ENCODE assay signal across 10 mouse cellular contexts in the genomic region with DNA sequence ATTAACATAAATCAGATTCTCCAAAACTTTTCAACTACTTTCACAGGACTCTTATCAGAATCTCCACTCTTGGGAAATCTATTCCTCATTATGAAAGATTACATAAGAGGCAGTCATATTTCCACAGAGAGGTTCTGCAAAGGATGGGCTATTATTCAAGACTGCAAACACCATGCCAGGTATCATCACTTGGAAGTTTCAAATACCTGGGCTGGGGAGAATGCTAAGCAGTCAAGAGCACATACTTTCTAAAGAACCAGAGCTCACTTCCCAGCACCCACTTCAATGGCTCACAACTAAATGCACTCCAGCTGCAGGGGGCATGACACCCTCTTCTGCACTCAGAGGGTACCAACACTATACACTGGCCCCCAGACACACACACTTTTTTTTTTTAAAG. TPM values are rescaled to one million over a fixed set of nuclear protein-coding genes. Genes with fewer than 3 reads are reported as not detected.
DNase-seq lines count a peak whose midpoint lies in the region; ATAC-seq and TF ChIP-seq lines count a peak whose summit lies in the region.
"Had no signal": no experiment of that assay in that cellular context is flagged by ENCODE, and none has a peak within 500 bp of the region (broad histone marks: within the 10 kb centered on the region; RNA-seq: fewer than 3 reads in every experiment).

No protein-coding gene starts in this region.

- peak overlapping the region; percentile 99; the same call in 1 of the 2 replicates for H3K4me2 ChIP-seq in heart, postnatal 0 days (ENCODE audit: low read depth, low read length)
- H3K4me2 ChIP-seq in forebrain, embryonic 15.5 days (replicated peaks), result peak overlapping the region; percentile 76
- H3K4me2 ChIP-seq in midbrain, embryonic 12.5 days (replicated peaks), result peak overlapping the region; percentile 86

- TF ChIP-seq CTCF in heart, postnatal 0 days (IDR thresholded peaks at IDR 0.05; ENCODE audit: low read depth), result no peak
- TF ChIP-seq CTCF in Patski (IDR thresholded peaks at IDR 0.05), result peak; percentile 9

- H3K4me3 ChIP-seq in heart, postnatal 0 days (ENCODE audit: low read depth, low read length), result 0 out of 2 replicates have a peak overlapping the region, but pooled peaks have one; percentile 80
- H3K4me3 ChIP-seq in forebrain, embryonic 15.5 days, result peak overlapping the region; percentile 98
- no peak overlapping the region for H3K4me3 ChIP-seq in midbrain, embryonic 12.5 days

- POLR2A ChIA-PET in Patski (lab: Charles Lee), result interaction anchor here (1.4 to 1.6 kb wide), 2 partner anchors 9 to 42 kb away, joined by 4 to 6 read pairs; no protein-coding TSS in a partner anchor

- no peak overlapping the region for H3K27ac ChIP-seq in heart, postnatal 0 days (ENCODE audit: low read depth)
- no peak overlapping the region for H3K27ac ChIP-seq in forebrain, embryonic 15.5 days (replicated peaks)
- no peak overlapping the region for H3K27ac ChIP-seq in midbrain, embryonic 12.5 days (replicated peaks)

- in situ Hi-C loops in Patski (cut with MboI; ENCODE audit: low pct_unique_long_range_greater_than_20kb), result loop anchor here (5.0 kb wide), 1 partner anchor 35 kb away; no protein-coding TSS in a partner anchor

- no peaks in the 10 kb centered on the region for H3K9me3 ChIP-seq in heart, postnatal 0 days (replicated peaks; ENCODE audit: control insufficient read depth, low read length)
- H3K9me3 ChIP-seq in forebrain, embryonic 15.5 days, result no peaks in the 10 kb centered on the region
- H3K9me3 ChIP-seq in midbrain, embryonic 12.5 days, result peaks cover 6% of the 10 kb centered on the region; the same call in 1 of the 2 replicates
- H3K9me3 ChIP-seq: G1E had no signal

- no peak for TF ChIP-seq EP300 in heart, postnatal 0 days (IDR thresholded peaks at IDR 0.05; ENCODE audit: low read depth)

- intact Hi-C loops in heart, postnatal 14 days (cut with DNase I), result loop anchor here (5.0 kb wide), 1 partner anchor 45 kb away; no protein-coding TSS in a partner anchor

- DNase-seq in heart, postnatal 0 days (ENCODE audit: low spot score), result no peak
- DNase-seq in heart, postnatal 14 days, result no peak
- DNase-seq in Patski (ENCODE audit: low read depth, low spot score), result no peak
- no peak for DNase-seq in ovary, postnatal 36 days (ENCODE audit: low spot score)
- no peak for DNase-seq in retina, postnatal 1 day
- DNase-seq in yolk sac, embryonic 10.5 days (ENCODE audit: low spot score), result no peak
- DNase-seq: thymus, adult 18-20 months had no signal

- no peaks in the 10 kb centered on the region for H3K36me3 ChIP-seq in heart, postnatal 0 days (replicated peaks; ENCODE audit: control insufficient read depth, insufficient read depth, low read length)
- H3K36me3 ChIP-seq in forebrain, embryonic 15.5 days, result no peaks in the 10 kb centered on the region
- 0 out of 2 replicates have a peak, but pooled peaks cover 6% of the 10 kb centered on the region for H3K36me3 ChIP-seq in midbrain, embryonic 12.5 days
- H3K36me3 ChIP-seq: G1E had no signal

- peaks cover 13% of the 10 kb centered on the region for H3K4me1 ChIP-seq in heart, postnatal 0 days (ENCODE audit: control insufficient read depth, insufficient read depth)
- H3K4me1 ChIP-seq in forebrain, embryonic 15.5 days, result peaks cover 25% of the 10 kb centered on the region
- H3K4me1 ChIP-seq in midbrain, embryonic 12.5 days, result peaks cover 12% of the 10 kb centered on the region

- no peaks in the 10 kb centered on the region for H3K27me3 ChIP-seq in heart, postnatal 0 days (ENCODE audit: control insufficient read depth, insufficient read depth, low read length)
- no peaks in the 10 kb centered on the region for H3K27me3 ChIP-seq in Patski
- no peaks in the 10 kb centered on the region for H3K27me3 ChIP-seq in forebrain, embryonic 15.5 days
- 0 out of 2 replicates have a peak, but pooled peaks cover 5% of the 10 kb centered on the region for H3K27me3 ChIP-seq in midbrain, embryonic 12.5 days

- 0 out of 2 replicates have a peak overlapping the region, but pooled peaks have one; percentile 91 for H3K9ac ChIP-seq in heart, postnatal 0 days (replicated peaks; ENCODE audit: low read depth, low read length)
- no peak overlapping the region for H3K9ac ChIP-seq in forebrain, embryonic 15.5 days (replicated peaks)
- H3K9ac ChIP-seq in midbrain, embryonic 12.5 days (replicated peaks), result no peak overlapping the region

- CTCF ChIA-PET in Patski (lab: Charles Lee), result no interaction called here

- no peak for ATAC-seq in heart, postnatal 0 days (ENCODE audit: insufficient read depth, low read depth)
- no peak for ATAC-seq in Patski
- ATAC-seq in forebrain, embryonic 15.5 days (replicated peaks), result no peak
- ATAC-seq in midbrain, embryonic 12.5 days (ENCODE audit: low FRiP score, low read depth), result no peak

RNA-seq across cellular contexts. Expression of a gene that starts 2.1 kb away (rescaled TPM):
- 21.3 and 43.9 TPM in 2 replicates for total RNA-seq in heart, postnatal 0 days (2014; rRNA removed; ENCODE audit: low replicate concordance)
- 16.3 and 19.3 TPM in 2 replicates for polyA plus RNA-seq in heart, postnatal 0 days (2015; fragmentation: Nextera tagmentation; extraction: Ambion mirVana)
- total RNA-seq in heart, postnatal 14 days (2021), result 10 to 100 TPM; 23.4 to 29.8 TPM
- 84.4 TPM for polyA plus RNA-seq in Patski (2021)
- polyA plus RNA-seq in forebrain, embryonic 15.5 days (2015; fragmentation: Nextera tagmentation; extraction: Ambion mirVana), result 64.6 and 67.3 TPM in 2 replicates
- polyA plus RNA-seq in midbrain, embryonic 12.5 days (2016; fragmentation: Nextera tagmentation; extraction: Ambion mirVana), result 34.3 and 39.0 TPM in 2 replicates
